Mouse (Mus musculus): ENCODE results near the gene Apobec3. TPM values are rescaled to one million over a fixed set of nuclear protein-coding genes. Genes with fewer than 3 reads are reported as not detected.
"Not testable (repeated sequence)": the region's sequence is repeated elsewhere in the genome, so short reads cannot be mapped to it uniquely, and the experiment has no call there.

The Apobec3 gene
- polyA plus RNA-seq, 1 experiment: 0.07 TPM

- no peaks in the 10 kb centered on the region for H3K27me3 ChIP-seq (ENCODE audit: control insufficient read depth)
- no peak for TF ChIP-seq GATA1 (IDR thresholded peaks at IDR 0.05; ENCODE audit: low read length)
- TF ChIP-seq TAL1 (IDR thresholded peaks at IDR 0.05; ENCODE audit: low read length): no peak
- peaks cover 3% of the 10 kb centered on the region for H3K36me3 ChIP-seq (ENCODE audit: control insufficient read depth)
- peak overlapping the region; percentile 74 for H3K4me3 ChIP-seq (replicated peaks)
- peaks cover 33% of the 10 kb centered on the region for H3K4me1 ChIP-seq (ENCODE audit: control insufficient read depth)
- H3K9me3 ChIP-seq (ENCODE audit: control insufficient read depth, low read length): no peaks in the 10 kb centered on the region
Measured at GRCm38 (mm10) chr15:79892995-79893823, 1.8 kb downstream of the Apobec3 start.

- Histone ChIP-seq H3K27me3 (ENCODE audit: control insufficient read depth) (no peaks in the 10 kb centered on the region), H3K4me3 (replicated peaks) (no peak overlapping the region), H3K4me1 (ENCODE audit: control insufficient read depth) (peaks cover 33% of the 10 kb centered on the region), H3K36me3 (ENCODE audit: control insufficient read depth) (peaks cover 7% of the 10 kb centered on the region), H3K9me3 (ENCODE audit: control insufficient read depth, low read length) (no peaks in the 10 kb centered on the region)
- TF ChIP-seq TAL1 (IDR thresholded peaks at IDR 0.05; ENCODE audit: low read length) (no peak), GATA1 (IDR thresholded peaks at IDR 0.05; ENCODE audit: low read length) (no peak)
Measured at GRCm38 (mm10) chr15:79893824-79894123, 2.3 kb downstream of the Apobec3 start.

GRCm38 (mm10) chr15:79894343-79894742 is 2.9 kb downstream of the Apobec3 start:
- TF ChIP-seq TAL1 (IDR thresholded peaks at IDR 0.05; ENCODE audit: low read length) (no peak), GATA1 (IDR thresholded peaks at IDR 0.05; ENCODE audit: low read length) (no peak)
- Histone ChIP-seq H3K9me3 (ENCODE audit: control insufficient read depth, low read length) (no peaks in the 10 kb centered on the region), H3K36me3 (ENCODE audit: control insufficient read depth) (peaks cover 9% of the 10 kb centered on the region), H3K27me3 (ENCODE audit: control insufficient read depth) (no peaks in the 10 kb centered on the region), H3K4me1 (ENCODE audit: control insufficient read depth) (peaks cover 33% of the 10 kb centered on the region), H3K4me3 (replicated peaks) (no peak overlapping the region)

- H3K4me1 ChIP-seq (ENCODE audit: control insufficient read depth): peaks cover 33% of the 10 kb centered on the region
- H3K4me3 ChIP-seq (replicated peaks); H3K9me3 ChIP-seq (ENCODE audit: control insufficient read depth, low read length): not testable (repeated sequence)
Measured at GRCm38 (mm10) chr15:79895221-79896079, 4.0 kb downstream of the Apobec3 start.

GRCm38 (mm10) chr15:79896080-79896725 is 4.7 kb downstream of the Apobec3 start:
- no peak for TF ChIP-seq GATA1 (IDR thresholded peaks at IDR 0.05; ENCODE audit: low read length)
- TF ChIP-seq TAL1 (IDR thresholded peaks at IDR 0.05; ENCODE audit: low read length): no peak
- H3K4me3 ChIP-seq (replicated peaks): no peak overlapping the region
- H3K36me3 ChIP-seq (ENCODE audit: control insufficient read depth): peaks cover 9% of the 10 kb centered on the region
- H3K27me3 ChIP-seq (ENCODE audit: control insufficient read depth): no peaks in the 10 kb centered on the region
- H3K9me3 ChIP-seq (ENCODE audit: control insufficient read depth, low read length): no peaks in the 10 kb centered on the region
- peaks cover 32% of the 10 kb centered on the region for H3K4me1 ChIP-seq (ENCODE audit: control insufficient read depth)

More at GRCm38 (mm10) chr15:79895221-79896079, 4.0 kb downstream of the Apobec3 start:
- H3K36me3 ChIP-seq (ENCODE audit: control insufficient read depth); H3K27me3 ChIP-seq (ENCODE audit: control insufficient read depth): not testable (repeated sequence)

- Histone ChIP-seq H3K9me3 (ENCODE audit: control insufficient read depth, low read length) (no peaks in the 10 kb centered on the region), H3K4me1 (ENCODE audit: control insufficient read depth) (peaks cover 5% of the 10 kb centered on the region), H3K27me3 (ENCODE audit: control insufficient read depth) (no peaks in the 10 kb centered on the region), H3K4me3 (replicated peaks) (no peak overlapping the region), H3K36me3 (ENCODE audit: control insufficient read depth) (peaks cover 11% of the 10 kb centered on the region)
- TF ChIP-seq TAL1 (IDR thresholded peaks at IDR 0.05; ENCODE audit: low read length) (no peak), GATA1 (IDR thresholded peaks at IDR 0.05; ENCODE audit: low read length) (no peak)
Measured at GRCm38 (mm10) chr15:79898988-79899387, 7.5 kb downstream of the Apobec3 start.

GRCm38 (mm10) chr15:79899828-79900510 is 8.5 kb downstream of the Apobec3 start:
- no peak for TF ChIP-seq GATA1 (IDR thresholded peaks at IDR 0.05; ENCODE audit: low read length)
- H3K4me3 ChIP-seq (replicated peaks): no peak overlapping the region
- no peaks in the 10 kb centered on the region for H3K4me1 ChIP-seq (ENCODE audit: control insufficient read depth)
- no peaks in the 10 kb centered on the region for H3K9me3 ChIP-seq (ENCODE audit: control insufficient read depth, low read length)
- H3K27me3 ChIP-seq (ENCODE audit: control insufficient read depth): no peaks in the 10 kb centered on the region
- H3K36me3 ChIP-seq (ENCODE audit: control insufficient read depth): peaks cover 11% of the 10 kb centered on the region

- no peaks in the 10 kb centered on the region for H3K4me1 ChIP-seq (ENCODE audit: control insufficient read depth)
- H3K9me3 ChIP-seq (ENCODE audit: control insufficient read depth, low read length): no peaks in the 10 kb centered on the region
- H3K27me3 ChIP-seq (ENCODE audit: control insufficient read depth): no peaks in the 10 kb centered on the region
- no peak overlapping the region for H3K4me3 ChIP-seq (replicated peaks)
- TF ChIP-seq TAL1 (IDR thresholded peaks at IDR 0.05; ENCODE audit: low read length) (no peak), GATA1 (IDR thresholded peaks at IDR 0.05; ENCODE audit: low read length) (no peak)
- peaks cover 15% of the 10 kb centered on the region for H3K36me3 ChIP-seq (ENCODE audit: control insufficient read depth)
Measured at GRCm38 (mm10) chr15:79900751-79901150, 9.3 kb downstream of the Apobec3 start.
